Mouse (Mus musculus): Measurements from ENCODE around the gene Fkbp9.
A peak's percentile ranks its signal among the peaks of the same experiment; 100 is the strongest.

The Fkbp9 gene

DNA sequence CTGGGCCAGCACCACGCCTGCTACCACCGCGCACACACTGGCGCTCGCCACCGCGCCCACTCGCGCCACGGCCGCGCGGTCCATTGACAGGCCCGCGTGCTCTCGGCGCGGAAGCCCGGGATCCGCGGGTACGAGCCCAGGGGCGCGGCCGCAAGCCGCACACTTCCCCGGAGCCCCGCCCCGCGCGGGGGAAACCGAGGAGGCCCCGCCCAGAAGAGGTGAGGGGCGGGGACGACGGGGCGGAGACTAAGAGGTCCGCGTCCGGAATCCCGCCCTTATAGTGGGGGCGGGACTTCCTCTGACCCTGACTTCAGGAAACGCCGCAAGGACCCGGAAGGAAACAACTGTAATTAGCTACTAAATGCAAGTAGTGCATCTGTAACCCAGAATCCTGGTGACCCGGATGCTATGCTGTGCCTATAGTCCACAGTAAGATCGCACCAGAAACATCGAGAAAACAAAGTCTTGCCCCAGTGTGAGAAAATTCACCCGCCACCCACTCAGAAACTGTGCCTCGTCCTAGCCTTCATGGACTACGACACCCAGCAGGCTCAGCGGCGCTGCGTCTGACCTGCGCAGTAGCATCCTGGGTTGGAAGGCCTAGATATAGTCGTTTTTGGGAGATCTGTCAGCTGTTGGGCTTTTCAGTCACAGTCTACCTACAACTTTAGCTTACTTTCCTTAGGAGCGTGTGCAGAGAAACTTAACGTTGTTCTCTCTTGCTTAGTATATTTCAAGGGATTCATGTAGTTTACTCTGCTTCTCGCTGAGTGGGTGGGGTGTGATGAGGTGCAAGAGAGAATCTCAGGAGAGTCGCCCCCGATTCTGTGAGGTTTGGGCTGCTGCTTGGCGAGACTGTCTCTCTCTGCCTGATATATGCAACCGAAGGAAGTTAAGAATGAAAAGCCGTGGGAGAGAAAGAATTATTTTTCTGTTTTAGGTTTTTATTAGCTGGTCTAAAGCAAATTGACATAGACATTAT, 92.2 kb downstream of the Fkbp9 start, which contains the start of the genes Nt5c3 and Vmn1r4:
TSS of gene Nt5c3 (minus strand) at position 207 of the 982 bp plus-strand sequence.
TSS of gene Vmn1r4 (plus strand) at position 290 of the 982 bp plus-strand sequence.
- TF ChIP-seq NANOG (IDR thresholded peaks at IDR 0.05; ENCODE audit: borderline replicate concordance, low read length) (no peak), POU5F1 (IDR thresholded peaks at IDR 0.05; ENCODE audit: borderline replicate concordance, low read length) (no peak), CTCF (conservative IDR thresholded peaks at IDR 0.05; ENCODE audit: low read length) (no peak)
- no peaks in the 10 kb centered on the region for H3K36me3 ChIP-seq (ENCODE audit: insufficient read depth, low read length)
- H3K4me1 ChIP-seq (replicated peaks; ENCODE audit: low read depth, low read length): peaks cover 6% of the 10 kb centered on the region
- H3K27me3 ChIP-seq (ENCODE audit: insufficient read depth, low read length): no peaks in the 10 kb centered on the region
- H3K9me3 ChIP-seq (ENCODE audit: low read length): no peaks in the 10 kb centered on the region; the same call in 1 of the 2 replicates
- H3K4me3 ChIP-seq (replicated peaks; ENCODE audit: low read length): peak within 1 kb of the TSS; percentile 93

Measured in E14TG2a.4 (cell line).